Mouse (Mus musculus) thymus, adult 2 months (tissue): ENCODE measurements around the gene Eps8l3.

Experiments used
- CTCF ChIP-seq: fragments of 200-500 bp; IDR thresholded peaks from 2 replicates; pipeline ENCODE4 v1.5.1; 2012; ENCODE audit warnings: mild to moderate bottlenecking, control low read depth, low read length, moderate library complexity, borderline replicate concordance; ENCODE audit not compliant: control insufficient read depth, poor library complexity, insufficient read depth; ENCODE audit errors: extremely low read depth
- POLR2A ChIP-seq: fragments of 200-500 bp; IDR thresholded peaks from 2 replicates; pipeline ENCODE4 v1.6.1; 2012; ENCODE audit warnings: mild to moderate bottlenecking, low read length, control low read depth, moderate library complexity; ENCODE audit not compliant: control insufficient read depth, poor library complexity, insufficient read depth; ENCODE audit errors: extremely low read depth

- TF ChIP-seq POLR2A (no peak), CTCF (no peak)
Measured at GRCm38 (mm10) chr3:107940524-107940923, 63.5 kb downstream of the Eps8l3 start.
